Mouse (Mus musculus) neutrophil, adult 5-6 weeks (primary cell): Measurements from ENCODE around the gene Prr29. TPM values are rescaled to one million over a fixed set of nuclear protein-coding genes. Genes with fewer than 3 reads are reported as not detected.
"Not testable (repeated sequence)": the region's sequence is repeated elsewhere in the genome, so short reads cannot be mapped to it uniquely, and the experiment has no call there.

Source experiments
- ATAC-seq: fragments of 151-379, 151-347 bp; 2 replicates; pipeline ENCODE4 v1.8.0; 2017; ENCODE audit warnings: mild to moderate bottlenecking, moderate TSS enrichment; ENCODE audit not compliant: insufficient number of reproducible peaks, poor library complexity, low FRiP score, severe bottlenecking; ENCODE audit errors: extremely low read depth
- total RNA-seq: library from RNA; stranded (forward); fragments of 200-1000 nt; gene quantifications from 2 replicates; pipeline ENCODE4 v1.2.3, GENCODE M21; 2017

The Prr29 gene
- total RNA-seq, 1 experiment from 2014 or later: not detected

DNA sequence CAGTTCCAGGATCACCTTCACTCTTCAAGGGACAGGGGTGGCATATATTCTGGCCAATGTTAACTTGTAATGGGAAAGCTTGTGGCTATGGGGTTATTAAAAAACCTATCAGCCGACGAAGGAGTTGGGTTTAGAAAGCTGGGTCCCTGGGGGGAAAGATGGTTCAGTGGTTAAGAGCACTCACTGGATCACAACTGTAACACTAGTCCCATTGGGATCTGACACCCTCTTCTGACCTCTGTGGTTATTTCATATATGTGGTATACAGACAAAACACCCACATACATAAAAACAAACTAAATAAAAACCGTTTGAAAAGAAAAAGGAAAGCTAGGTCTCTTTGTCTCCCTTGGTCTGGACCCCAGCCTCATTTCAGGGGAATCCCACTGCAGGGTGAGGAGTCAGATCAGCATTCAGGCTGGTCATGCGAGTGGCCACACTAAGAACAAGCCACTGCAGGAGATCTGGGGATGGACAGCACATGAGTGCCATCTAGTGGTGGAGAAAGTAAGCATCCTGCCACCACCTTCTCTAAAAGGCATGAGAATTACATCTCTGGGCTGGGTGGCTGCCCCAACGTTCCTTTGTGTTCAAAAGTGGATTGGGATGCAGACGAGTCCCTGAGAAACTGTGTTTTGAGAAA, 26.4 kb downstream of the Prr29 start:
- ATAC-seq: peak; percentile 82

DNA sequence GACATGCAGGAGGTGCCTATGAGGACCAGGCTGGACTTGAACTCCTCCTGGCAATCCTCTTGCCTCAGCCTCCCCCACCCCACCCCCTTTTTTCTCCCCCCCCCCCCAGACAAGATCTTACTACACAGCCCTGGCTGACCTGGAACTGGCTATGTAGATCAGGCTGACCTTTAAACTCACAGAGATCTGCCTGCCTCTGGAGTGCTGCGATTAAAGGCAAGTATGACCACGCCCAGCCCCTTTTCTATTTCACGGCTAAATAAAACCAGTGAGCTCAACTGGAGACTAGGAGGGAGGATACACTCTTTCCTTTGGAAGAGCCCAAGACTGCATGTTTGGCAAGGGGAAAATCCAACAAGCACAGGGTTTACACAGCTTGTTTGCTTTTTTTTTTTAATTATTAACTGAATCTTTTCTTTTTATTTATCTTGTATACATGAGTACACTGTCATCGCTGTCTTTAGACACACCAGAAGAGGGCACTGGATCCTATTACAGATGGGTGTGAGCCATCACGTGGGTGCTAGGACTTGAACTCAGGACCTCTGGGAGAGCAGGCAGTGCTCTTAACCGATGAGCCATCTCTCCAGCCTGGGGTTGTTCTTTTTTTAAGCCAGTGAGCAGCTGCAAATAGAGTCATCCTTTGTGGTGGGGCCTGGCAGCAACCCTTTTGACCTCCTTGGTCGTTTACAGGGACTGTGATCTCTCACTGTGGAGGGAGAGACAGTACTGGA, 27.5 kb downstream of the Prr29 start:
- no peak for ATAC-seq

- ATAC-seq: no peak
These were observed 28.0 kb downstream of the Prr29 start for GRCm38 (mm10) chr11:106393331-106393616.

DNA sequence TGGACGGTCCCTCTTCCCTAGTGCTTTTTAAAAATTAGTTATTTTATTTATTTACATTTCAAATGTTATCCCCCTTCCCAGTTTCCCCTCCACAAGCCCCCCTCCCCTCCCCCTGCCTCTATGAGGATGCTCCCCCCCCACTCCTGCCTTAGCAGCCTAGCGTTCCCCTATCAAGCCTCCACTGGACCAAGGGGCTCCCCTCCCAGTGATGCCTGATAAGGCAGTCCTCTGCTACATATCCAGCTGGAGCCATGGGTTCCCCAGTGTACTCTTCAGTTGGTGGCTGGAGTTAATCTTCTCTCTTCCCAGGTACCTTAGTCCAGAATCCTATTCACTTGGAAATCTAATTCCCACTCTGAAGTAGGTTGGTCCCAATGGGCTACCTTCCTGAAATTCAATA, 28.8 kb downstream of the Prr29 start:
- ATAC-seq: not testable (repeated sequence)

DNA sequence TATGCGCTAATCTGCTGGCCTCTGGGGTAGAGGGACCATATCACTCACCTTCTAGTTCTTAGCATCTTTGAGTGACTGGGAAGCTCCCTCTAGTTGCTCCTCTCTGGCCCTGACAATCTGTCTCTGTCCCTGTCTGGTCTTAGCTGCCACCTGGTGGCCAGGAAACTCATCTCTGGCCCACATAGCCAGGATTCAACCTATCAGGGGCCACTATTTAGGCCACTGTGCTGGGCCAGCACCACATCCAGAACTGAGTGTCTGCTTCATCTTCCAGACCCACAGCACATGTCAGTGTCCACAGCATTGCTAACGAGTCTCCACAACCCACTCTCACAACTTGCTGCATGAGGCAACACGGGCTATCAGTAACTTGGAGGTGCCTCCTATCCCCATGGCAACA, 32.4 kb downstream of the Prr29 start:
- no peak; the same call in 1 of the 2 replicates for ATAC-seq

DNA sequence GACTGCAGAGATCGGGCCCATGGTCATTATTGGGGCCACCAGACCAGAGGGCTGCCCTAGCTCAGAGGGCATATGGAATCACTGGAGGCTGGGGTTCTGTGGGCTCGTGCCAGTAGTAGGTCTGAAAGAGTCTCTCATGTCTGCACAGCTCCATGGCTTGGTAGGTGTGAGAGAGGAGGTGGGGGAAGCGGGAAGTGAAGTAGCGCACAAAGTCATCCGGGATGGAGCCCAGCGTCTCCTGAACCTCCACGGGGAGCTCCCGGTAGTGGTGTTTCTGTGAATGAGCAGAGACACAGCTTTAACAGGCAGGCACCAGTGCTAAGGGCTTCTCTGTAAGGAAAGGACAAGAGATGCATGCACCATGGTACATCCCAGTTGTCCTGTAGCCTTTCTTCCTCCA, 33.2 kb downstream of the Prr29 start:
- ATAC-seq: no peak

GRCm38 (mm10) chr11:106410011-106410410, 44.7 kb downstream of the Prr29 start:
- ATAC-seq: no peak

DNA sequence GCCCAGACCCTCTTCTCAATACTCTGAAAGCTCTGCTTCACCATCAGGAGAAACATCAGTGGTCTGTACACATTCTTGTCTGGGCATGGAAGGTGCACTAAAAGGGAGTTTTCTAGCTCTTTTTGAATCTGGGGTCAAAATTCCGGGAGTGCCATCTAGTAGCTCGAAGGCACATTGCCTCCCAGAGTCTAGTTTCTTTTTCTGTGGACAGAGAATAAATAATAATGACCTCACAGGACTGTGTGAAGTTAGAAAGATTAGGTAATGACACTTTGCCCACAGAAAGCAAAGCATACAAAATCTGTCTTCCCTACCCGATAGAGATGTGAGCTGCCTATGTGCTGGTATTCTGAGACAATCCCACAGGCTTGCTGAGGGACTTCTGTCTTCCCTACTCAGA, 45.2 kb downstream of the Prr29 start:
- ATAC-seq: no peak

- ATAC-seq: no peak
These were observed 45.9 kb downstream of the Prr29 start for GRCm38 (mm10) chr11:106411157-106411556.

DNA sequence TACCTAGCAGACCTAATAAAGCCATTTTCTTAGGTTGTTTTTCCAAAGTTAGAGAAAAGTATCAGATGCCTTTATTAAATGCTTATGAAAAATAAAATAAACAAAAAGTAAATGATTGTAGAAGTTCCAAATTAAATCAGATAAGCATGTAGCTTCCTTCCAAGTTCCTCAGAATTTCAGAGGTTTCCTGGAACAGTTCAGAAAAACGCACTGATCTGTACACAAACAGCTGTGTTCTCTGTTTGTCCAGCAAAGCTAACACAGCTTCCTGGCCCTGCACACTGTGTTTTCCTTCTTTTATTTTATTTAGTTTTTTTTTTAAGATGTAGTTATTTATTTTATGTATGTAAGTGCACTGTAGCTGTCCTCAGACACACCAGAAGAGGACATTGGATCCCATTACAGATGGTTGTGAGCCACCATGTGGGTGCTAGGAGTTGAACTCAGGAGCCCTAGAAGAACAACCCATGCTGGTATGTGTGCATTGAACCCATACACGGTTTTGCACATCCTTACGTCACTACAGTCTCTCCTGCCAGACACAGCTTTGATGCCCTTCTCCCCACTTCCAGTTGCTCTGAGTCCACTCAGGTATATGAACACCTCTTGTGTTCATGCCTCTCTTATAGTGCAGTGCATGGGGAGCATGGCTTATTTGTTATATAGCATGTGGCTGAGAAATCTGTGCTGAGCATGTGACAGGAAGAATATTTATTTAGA, 47.5 kb downstream of the Prr29 start:
- ATAC-seq: no peak

GRCm38 (mm10) chr11:106416331-106416730, 51.1 kb downstream of the Prr29 start:
- ATAC-seq: no peak

DNA sequence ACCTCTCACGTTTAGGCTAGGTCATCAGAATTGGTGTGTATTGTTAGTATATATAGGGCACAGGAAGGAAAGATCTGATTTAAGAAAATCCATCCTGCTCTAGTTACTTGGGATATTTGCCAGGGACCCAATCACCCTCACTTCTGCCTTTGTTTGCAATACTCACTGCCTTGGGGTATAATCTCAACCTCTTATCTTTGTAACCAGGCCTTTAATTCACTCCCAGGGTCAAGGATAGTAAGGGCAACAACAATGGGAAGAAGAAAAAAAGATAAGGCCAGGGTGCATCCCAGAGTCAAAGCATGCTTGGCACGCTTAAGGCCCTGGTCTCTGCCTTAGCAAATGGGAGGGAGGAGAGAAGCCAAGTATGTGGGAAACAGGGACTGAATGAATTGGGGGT, 52.6 kb downstream of the Prr29 start:
- no peak for ATAC-seq

- peak; percentile 89 for ATAC-seq
These were observed 53.4 kb downstream of the Prr29 start for GRCm38 (mm10) chr11:106418622-106419196.

DNA sequence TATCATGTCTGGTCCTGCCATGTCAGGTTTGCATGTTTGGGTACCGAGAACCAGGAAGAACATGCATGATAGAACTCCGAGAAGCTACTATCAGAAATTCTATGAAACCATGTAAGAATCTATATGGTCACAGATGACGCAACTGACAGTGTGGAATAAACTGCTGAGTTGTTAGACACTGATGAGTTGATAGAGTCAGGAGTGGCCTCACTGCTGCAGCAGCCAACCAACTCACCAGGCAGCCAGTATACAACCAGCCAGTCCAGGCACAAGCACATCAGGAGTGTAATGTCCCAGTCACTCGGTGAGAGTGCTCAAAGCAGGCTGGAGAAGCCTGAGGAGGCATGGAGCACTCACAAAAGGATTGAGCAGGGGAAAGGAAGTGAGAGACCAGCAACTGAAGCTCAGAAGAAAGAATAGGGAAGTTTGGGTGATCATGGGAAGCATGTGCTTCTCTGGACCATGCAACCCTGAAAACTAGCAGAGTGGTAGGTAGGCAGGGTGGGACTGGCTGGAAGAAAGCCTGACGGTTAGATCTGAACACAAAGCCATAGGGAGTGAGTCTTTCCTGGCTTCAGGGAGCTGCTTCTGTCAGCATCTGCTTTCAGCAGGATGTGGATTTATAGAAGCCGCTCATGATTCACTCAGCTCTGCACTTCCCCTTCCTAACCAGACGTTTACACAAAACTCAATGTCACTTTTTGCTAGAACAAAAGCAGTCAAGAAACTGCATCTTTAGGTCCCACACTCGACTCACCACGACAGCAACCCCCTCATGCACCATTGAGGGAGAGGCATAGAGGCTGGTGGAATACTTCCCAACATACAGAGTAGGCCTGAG, 54.2 kb downstream of the Prr29 start:
- ATAC-seq: peak; percentile 29; the same call in 1 of the 2 replicates

DNA sequence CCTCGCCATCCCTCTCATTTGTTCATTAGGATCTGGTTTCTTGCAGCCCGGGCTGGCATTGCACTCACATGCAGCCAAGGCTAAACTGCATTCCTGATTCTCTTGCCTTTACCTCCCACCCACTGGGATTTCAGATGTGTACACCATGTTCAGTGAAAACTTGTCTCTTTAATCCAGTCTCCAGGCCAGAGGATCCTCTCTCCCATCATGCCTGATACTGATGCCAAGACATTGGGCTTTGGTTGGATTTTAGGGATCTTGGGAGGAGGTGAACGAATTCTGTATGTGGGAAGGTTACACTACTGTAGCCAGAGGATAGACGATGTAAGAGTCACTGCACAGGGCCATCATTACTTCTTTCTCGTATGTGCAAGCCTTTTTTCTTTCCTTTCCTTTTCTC, 59.9 kb downstream of the Prr29 start:
- no peak for ATAC-seq

DNA sequence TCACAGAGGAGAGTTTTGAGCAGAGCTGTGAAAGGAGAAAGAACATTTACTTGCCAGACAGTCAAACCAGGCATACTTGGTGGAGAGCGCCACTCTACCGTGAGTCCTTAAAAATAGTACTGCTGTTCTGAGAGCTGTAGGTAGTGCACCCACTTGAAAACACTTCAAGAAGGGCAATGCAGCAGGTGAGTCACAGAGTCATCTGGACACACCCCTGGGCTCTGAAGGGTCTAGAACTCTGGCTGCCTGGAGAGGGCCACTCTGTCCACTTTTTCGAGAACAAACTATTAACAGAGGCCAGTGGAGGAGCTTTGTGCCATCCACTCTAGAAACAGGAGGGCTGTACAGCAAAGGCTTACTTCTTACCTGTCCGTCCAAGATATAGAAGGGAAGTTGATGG, 61.2 kb downstream of the Prr29 start:
- ATAC-seq: no peak
